In the genomic region with DNA sequence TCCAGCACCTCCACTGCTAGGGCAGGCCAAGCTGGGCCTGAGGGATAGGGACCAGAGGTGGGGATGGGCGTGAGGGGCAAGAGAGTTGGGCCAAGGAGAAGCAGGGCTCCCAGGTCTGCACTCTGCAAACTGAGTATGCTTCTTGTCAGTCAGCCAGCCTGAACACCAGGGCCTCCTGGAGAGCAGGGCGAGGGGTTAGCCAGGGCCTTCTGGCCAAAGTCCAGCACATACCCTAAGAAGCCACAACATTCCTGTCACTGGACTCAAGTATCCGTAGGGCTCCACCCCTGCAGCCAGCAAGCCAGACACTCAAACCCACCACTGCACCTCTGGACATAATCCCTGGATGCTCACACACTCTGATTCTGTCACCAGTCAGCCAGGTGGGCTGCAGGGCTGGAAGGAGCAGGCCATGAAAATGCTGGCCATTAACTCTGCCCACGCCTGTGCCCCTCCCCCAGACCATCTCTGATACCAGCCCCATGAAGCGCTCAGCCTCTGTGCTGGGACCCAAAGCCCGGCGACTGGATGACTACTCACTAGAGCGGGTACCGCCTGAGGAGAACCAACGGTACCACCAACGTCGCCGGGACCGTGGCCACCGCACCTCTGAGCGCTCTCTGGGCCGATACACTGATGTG, we compare ENCODE assay signal across 8 mouse cellular contexts. TPM values are rescaled to one million over a fixed set of nuclear protein-coding genes. Genes with fewer than 3 reads are reported as not detected.
DNase-seq lines count a peak whose midpoint lies in the region; ATAC-seq and TF ChIP-seq lines count a peak whose summit lies in the region.

No protein-coding gene starts in this region.

- 77% methylated on average over 17 of the region's 17 CpGs for WGBS in heart, embryonic 10.5 days
- WGBS in embryonic facial prominence, embryonic 13.5 days, result 83% methylated on average over 17 of the region's 17 CpGs

- peak overlapping the region; percentile 2 for H3ac ChIP-seq in C2C12 (ENCODE audit: control insufficient read depth, insufficient read length, low read depth)

- H3K9me3 ChIP-seq in heart, embryonic 10.5 days, result no peaks in the 10 kb centered on the region
- no peaks in the 10 kb centered on the region for H3K9me3 ChIP-seq in embryonic facial prominence, embryonic 13.5 days

- peaks cover 51% of the 10 kb centered on the region for H3K4me1 ChIP-seq in heart, embryonic 10.5 days
- peaks cover 38% of the 10 kb centered on the region for H3K4me1 ChIP-seq in embryonic facial prominence, embryonic 13.5 days

- H3K9ac ChIP-seq in embryonic facial prominence, embryonic 13.5 days, result no peak overlapping the region

- 0 out of 2 replicates have a peak, but pooled peaks cover 5% of the 10 kb centered on the region for H3K27me3 ChIP-seq in heart, embryonic 10.5 days (ENCODE audit: insufficient read depth, poor library complexity, severe bottlenecking)
- H3K27me3 ChIP-seq in C2C12 (ENCODE audit: control insufficient read depth, insufficient read depth, insufficient read length), result no peaks in the 10 kb centered on the region
- no peaks in the 10 kb centered on the region for H3K27me3 ChIP-seq in embryonic facial prominence, embryonic 13.5 days

- no peak for TF ChIP-seq CTCF in C2C12 (IDR thresholded peaks at IDR 0.05; ENCODE audit: control insufficient read depth, insufficient read depth, insufficient read length)

- no peak overlapping the region for H3K4me2 ChIP-seq in embryonic facial prominence, embryonic 13.5 days

- no peaks in the 10 kb centered on the region for H3K79me2 ChIP-seq in C2C12 (ENCODE audit: control insufficient read depth, insufficient read depth)

- H3K79me3 ChIP-seq in C2C12 (ENCODE audit: low read depth), result no peaks in the 10 kb centered on the region

- no peak for DNase-seq in heart, embryonic 10.5 days (ENCODE audit: low spot score)
- DNase-seq in heart, adult 18-20 months, result no peak
- DNase-seq in kidney, postnatal 14 days, result peak; percentile 84
- no peak for DNase-seq in right cerebral cortex, postnatal 4 days
- no peak for DNase-seq in thymus, postnatal 4 days

- no peak for ATAC-seq in embryonic facial prominence, embryonic 13.5 days (ENCODE audit: insufficient number of reproducible peaks, insufficient read depth, low FRiP score, low TSS enrichment, low read depth)
- no peak for ATAC-seq in erythroid progenitor cell, adult 5-6 weeks (replicated peaks; ENCODE audit: low FRiP score, poor library complexity, severe bottlenecking)

- H3K36me3 ChIP-seq in heart, embryonic 10.5 days, result no peaks in the 10 kb centered on the region
- no peaks in the 10 kb centered on the region for H3K36me3 ChIP-seq in C2C12 (ENCODE audit: control insufficient read depth, insufficient read depth)
- H3K36me3 ChIP-seq in embryonic facial prominence, embryonic 13.5 days, result no peaks in the 10 kb centered on the region

- no peak overlapping the region for H3K4me3 ChIP-seq in heart, embryonic 10.5 days
- H3K4me3 ChIP-seq in C2C12 (ENCODE audit: insufficient read depth, poor library complexity, severe bottlenecking), result no peak overlapping the region
- H3K4me3 ChIP-seq in embryonic facial prominence, embryonic 13.5 days, result no peak overlapping the region

- peak overlapping the region; percentile 83 for H3K27ac ChIP-seq in heart, embryonic 10.5 days
- peak overlapping the region; percentile 39; the same call in 1 of the 2 replicates for H3K27ac ChIP-seq in embryonic facial prominence, embryonic 13.5 days

TF ChIP-seq in C2C12, 6 proteins besides CTCF, POLR2A, EP300 and RAD21:
- TF ChIP-seq FOSL1 (IDR thresholded peaks at IDR 0.05; ENCODE audit: insufficient read depth, low read length, poor library complexity, severe bottlenecking) (no peak), MYOG (IDR thresholded peaks at IDR 0.05; ENCODE audit: control insufficient read depth, extremely low read depth, insufficient read length) (no peak), USF1 (IDR thresholded peaks at IDR 0.05; ENCODE audit: low read depth) (no peak), MYOD1 (IDR thresholded peaks at IDR 0.05; ENCODE audit: control insufficient read depth, insufficient read length, low read depth) (no peak), CEBPB (IDR thresholded peaks at IDR 0.05; ENCODE audit: low read depth) (no peak), MAX (IDR thresholded peaks at IDR 0.05) (no peak)

RNA-seq across cellular contexts. Expression of a gene that starts 26.5 kb away (rescaled TPM):
- polyA plus RNA-seq in heart, embryonic 10.5 days (2016; fragmentation: Nextera tagmentation; extraction: Ambion mirVana), result 71.6 and 103 TPM in 2 replicates
- 10 to 100 TPM; 11.2 to 13.4 TPM for total RNA-seq in heart, adult 18-20 months (2021)
- polyA plus RNA-seq in C2C12 (2012; fragmentation: generic; extraction: Trizol), result 61.4 TPM
- polyA plus RNA-seq in embryonic facial prominence, embryonic 13.5 days (2015; fragmentation: Nextera tagmentation; extraction: Ambion mirVana), result 64.3 and 67.6 TPM in 2 replicates
- 10.9 and 16.2 TPM in 2 replicates for total RNA-seq in erythroid progenitor cell, adult 5-6 weeks (2015; ENCODE audit: low replicate concordance)
- 7.6 and 8.1 TPM in 2 replicates for total RNA-seq in erythroid progenitor cell, adult 5-6 weeks (2017; ENCODE audit: low replicate concordance)

RNA-seq across cellular contexts. Expression of a gene that starts 49.9 kb away (rescaled TPM):
- polyA plus RNA-seq in heart, embryonic 10.5 days (2016; fragmentation: Nextera tagmentation; extraction: Ambion mirVana), result 59.8 and 64.6 TPM in 2 replicates
- 10 to 100 TPM; 34.2 to 45.1 TPM for total RNA-seq in heart, adult 18-20 months (2021)
- 117 TPM for polyA plus RNA-seq in C2C12 (2012; fragmentation: generic; extraction: Trizol)
- polyA plus RNA-seq in embryonic facial prominence, embryonic 13.5 days (2015; fragmentation: Nextera tagmentation; extraction: Ambion mirVana), result 71.3 and 78.6 TPM in 2 replicates
- total RNA-seq in erythroid progenitor cell, adult 5-6 weeks (2015; ENCODE audit: low replicate concordance), result 7.9 and 13.4 TPM in 2 replicates
- 18.4 and 23.1 TPM in 2 replicates for total RNA-seq in erythroid progenitor cell, adult 5-6 weeks (2017; ENCODE audit: low replicate concordance)

RNA-seq across cellular contexts. Expression of a gene that starts 51.5 kb away (rescaled TPM):
- 22.2 and 25.0 TPM in 2 replicates for polyA plus RNA-seq in heart, embryonic 10.5 days (2016; fragmentation: Nextera tagmentation; extraction: Ambion mirVana)
- 10 to 100 TPM; 31.4 to 32.7 TPM for total RNA-seq in heart, adult 18-20 months (2021)
- polyA plus RNA-seq in C2C12 (2012; fragmentation: generic; extraction: Trizol), result 81.5 TPM
- polyA plus RNA-seq in embryonic facial prominence, embryonic 13.5 days (2015; fragmentation: Nextera tagmentation; extraction: Ambion mirVana), result 16.3 and 16.6 TPM in 2 replicates
- total RNA-seq in erythroid progenitor cell, adult 5-6 weeks (2015; ENCODE audit: low replicate concordance), result 24.3 and 25.6 TPM in 2 replicates
- 11.8 and 16.9 TPM in 2 replicates for total RNA-seq in erythroid progenitor cell, adult 5-6 weeks (2017; ENCODE audit: low replicate concordance)
